Mouse (Mus musculus): ENCODE measurements around the gene Hist1h4n. TPM values are rescaled to one million over a fixed set of nuclear protein-coding genes. Genes with fewer than 3 reads are reported as not detected.

The Hist1h4n gene
- polyA plus RNA-seq, 1 experiment from 2014 or later: 10.7 TPM

Small RNA genes lying within 50 kb of the gene (microRNA-seq; reads per million reads assigned to microRNA genes)
- gene Gm19658 (ENCODE audit: borderline number of aligned reads) (not detected), gene Gm44346 (ENCODE audit: borderline number of aligned reads) (not detected), gene Gm44466 (ENCODE audit: borderline number of aligned reads) (not detected)

Other genes starting within 250 kb of the Hist1h4n start
- gene Olfr1362, start 218.2 kb downstream of the Hist1h4n start, polyA plus RNA-seq (2015; fragmentation: Nextera tagmentation; extraction: Ambion mirVana): 0.13 TPM in 1 of 2 replicates, not detected in the other
- not detected in 2 replicates for gene Olfr11, start 189.7 kb downstream of the Hist1h4n start, polyA plus RNA-seq (2015; fragmentation: Nextera tagmentation; extraction: Ambion mirVana)
- gene Olfr1361, start 168.8 kb downstream of the Hist1h4n start, polyA plus RNA-seq (2015; fragmentation: Nextera tagmentation; extraction: Ambion mirVana): 0.48 and 0.68 TPM in 2 replicates
- gene Olfr1360, start 154.8 kb downstream of the Hist1h4n start, polyA plus RNA-seq (2015; fragmentation: Nextera tagmentation; extraction: Ambion mirVana): not detected in 2 replicates
- 0.05 and 0.27 TPM in 2 replicates for gene Olfr1359, start 134.1 kb downstream of the Hist1h4n start, polyA plus RNA-seq (2015; fragmentation: Nextera tagmentation; extraction: Ambion mirVana)
- 0.60 and 2.0 TPM in 2 replicates for gene Hist1h2bl, start 116.1 kb downstream of the Hist1h4n start, polyA plus RNA-seq (2015; fragmentation: Nextera tagmentation; extraction: Ambion mirVana)
- 6.9 and 13.7 TPM in 2 replicates for gene Hist1h2ai, start 115.8 kb downstream of the Hist1h4n start, polyA plus RNA-seq (2015; fragmentation: Nextera tagmentation; extraction: Ambion mirVana)
- gene Hist1h3h, start 114.5 kb downstream of the Hist1h4n start, polyA plus RNA-seq (2015; fragmentation: Nextera tagmentation; extraction: Ambion mirVana): 6.6 and 7.1 TPM in 2 replicates
- gene Hist1h2bm, start 110.2 kb downstream of the Hist1h4n start, polyA plus RNA-seq (2015; fragmentation: Nextera tagmentation; extraction: Ambion mirVana): 1.8 and 4.1 TPM in 2 replicates
- 1.7 and 1.9 TPM in 2 replicates for gene Hist1h4j, start 97.1 kb downstream of the Hist1h4n start, polyA plus RNA-seq (2015; fragmentation: Nextera tagmentation; extraction: Ambion mirVana)
- 1.5 and 2.9 TPM in 2 replicates for gene Hist1h4k, start 81.7 kb downstream of the Hist1h4n start, polyA plus RNA-seq (2015; fragmentation: Nextera tagmentation; extraction: Ambion mirVana)
- 16.1 and 25.2 TPM in 2 replicates for gene Hist1h2ak, start 78.4 kb downstream of the Hist1h4n start, polyA plus RNA-seq (2015; fragmentation: Nextera tagmentation; extraction: Ambion mirVana)
- gene Hist1h2bn, start 78.1 kb downstream of the Hist1h4n start, polyA plus RNA-seq (2015; fragmentation: Nextera tagmentation; extraction: Ambion mirVana): 3.4 and 3.6 TPM in 2 replicates
- gene Hist1h1b, start 51.6 kb downstream of the Hist1h4n start, polyA plus RNA-seq (2015; fragmentation: Nextera tagmentation; extraction: Ambion mirVana): 16.8 and 19.6 TPM in 2 replicates
- 86.2 and 99.0 TPM in 2 replicates for gene Hist1h3i, start 48.8 kb downstream of the Hist1h4n start, polyA plus RNA-seq (2015; fragmentation: Nextera tagmentation; extraction: Ambion mirVana)
- gene Hist1h2an, start 45.0 kb downstream of the Hist1h4n start, polyA plus RNA-seq (2015; fragmentation: Nextera tagmentation; extraction: Ambion mirVana): 2.5 and 10.7 TPM in 2 replicates
- 1.0 and 2.8 TPM in 2 replicates for gene Hist1h2bp, start 44.7 kb downstream of the Hist1h4n start, polyA plus RNA-seq (2015; fragmentation: Nextera tagmentation; extraction: Ambion mirVana)
- gene Hist1h2bq, start 22.0 kb downstream of the Hist1h4n start, polyA plus RNA-seq (2015; fragmentation: Nextera tagmentation; extraction: Ambion mirVana): 12.0 and 14.0 TPM in 2 replicates
- gene Hist1h2ao, start 21.7 kb downstream of the Hist1h4n start, polyA plus RNA-seq (2015; fragmentation: Nextera tagmentation; extraction: Ambion mirVana): not detected in 2 replicates
- not detected in 2 replicates for gene Hist1h4m, start 20.4 kb downstream of the Hist1h4n start, polyA plus RNA-seq (2015; fragmentation: Nextera tagmentation; extraction: Ambion mirVana)
- gene Hist1h2ap, start 1.3 kb upstream of the Hist1h4n start, polyA plus RNA-seq (2015; fragmentation: Nextera tagmentation; extraction: Ambion mirVana): 2,761 and 2,921 TPM in 2 replicates
- 14.2 and 14.7 TPM in 2 replicates for gene Hist1h2br, start 1.5 kb upstream of the Hist1h4n start, polyA plus RNA-seq (2015; fragmentation: Nextera tagmentation; extraction: Ambion mirVana)
- 7.7 and 9.0 TPM in 2 replicates for gene Zfp184, start 112.9 kb upstream of the Hist1h4n start, polyA plus RNA-seq (2015; fragmentation: Nextera tagmentation; extraction: Ambion mirVana)
- 0.29 TPM in 2 replicates for gene Pom121l2, start 149.0 kb upstream of the Hist1h4n start, polyA plus RNA-seq (2015; fragmentation: Nextera tagmentation; extraction: Ambion mirVana)
- 1.2 and 1.8 TPM in 2 replicates for gene Prss16, start 177.5 kb upstream of the Hist1h4n start, polyA plus RNA-seq (2015; fragmentation: Nextera tagmentation; extraction: Ambion mirVana)
- 2.8 and 17.2 TPM in 2 replicates for gene Hist1h2ah, start 203.4 kb upstream of the Hist1h4n start, polyA plus RNA-seq (2015; fragmentation: Nextera tagmentation; extraction: Ambion mirVana)
- gene Hist1h2bk, start 203.7 kb upstream of the Hist1h4n start, polyA plus RNA-seq (2015; fragmentation: Nextera tagmentation; extraction: Ambion mirVana): 3.1 and 4.0 TPM in 2 replicates
- gene Hist1h4i, start 209.2 kb upstream of the Hist1h4n start, polyA plus RNA-seq (2015; fragmentation: Nextera tagmentation; extraction: Ambion mirVana): 17.5 and 20.6 TPM in 2 replicates
- 33.6 and 33.8 TPM in 2 replicates for gene Hist1h2ag, start 210.7 kb upstream of the Hist1h4n start, polyA plus RNA-seq (2015; fragmentation: Nextera tagmentation; extraction: Ambion mirVana)
- gene Hist1h2bj, start 211.0 kb upstream of the Hist1h4n start, polyA plus RNA-seq (2015; fragmentation: Nextera tagmentation; extraction: Ambion mirVana): 5.7 and 6.9 TPM in 2 replicates

Data from embryonic facial prominence, embryonic 15.5 days (tissue).